Mouse (Mus musculus): ENCODE measurements around the gene Sp3.

DNA sequence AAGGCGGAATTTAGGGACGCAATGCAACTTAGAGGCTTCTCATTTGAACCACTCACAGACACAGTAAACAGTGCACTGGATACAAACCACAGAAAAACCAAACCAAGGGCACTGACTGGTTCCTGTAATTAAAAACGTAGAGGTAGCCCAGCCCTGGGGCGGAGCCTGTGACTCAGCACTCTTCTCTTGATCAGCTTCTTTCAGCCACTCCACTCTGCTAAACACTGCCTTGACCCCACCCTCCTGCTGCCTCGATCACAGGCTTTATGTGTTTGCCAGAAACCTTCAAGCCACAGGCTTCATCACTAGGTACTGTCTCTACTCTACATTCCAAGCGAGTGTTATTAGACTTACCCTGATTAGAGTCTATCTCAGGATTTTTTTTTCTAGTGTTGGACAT is 43.6 kb upstream of the Sp3 start:
- no peak for TF ChIP-seq CTCF (IDR thresholded peaks at IDR 0.05; ENCODE audit: control insufficient read depth, insufficient read depth, insufficient read length)
- TF ChIP-seq MYOG (IDR thresholded peaks at IDR 0.05; ENCODE audit: control insufficient read depth, extremely low read depth, insufficient read length) = no peak
- TF ChIP-seq MAX (IDR thresholded peaks at IDR 0.05) = no peak
- no peak for TF ChIP-seq USF1 (IDR thresholded peaks at IDR 0.05; ENCODE audit: low read depth)
- TF ChIP-seq CEBPB (IDR thresholded peaks at IDR 0.05; ENCODE audit: low read depth) = no peak
- TF ChIP-seq FOSL1 (IDR thresholded peaks at IDR 0.05; ENCODE audit: insufficient read depth, low read length, poor library complexity, severe bottlenecking) = no peak

Data from C2C12 (cell line).